Comparison of ENCODE assay signal across 8 mouse cellular contexts in the genomic region with DNA sequence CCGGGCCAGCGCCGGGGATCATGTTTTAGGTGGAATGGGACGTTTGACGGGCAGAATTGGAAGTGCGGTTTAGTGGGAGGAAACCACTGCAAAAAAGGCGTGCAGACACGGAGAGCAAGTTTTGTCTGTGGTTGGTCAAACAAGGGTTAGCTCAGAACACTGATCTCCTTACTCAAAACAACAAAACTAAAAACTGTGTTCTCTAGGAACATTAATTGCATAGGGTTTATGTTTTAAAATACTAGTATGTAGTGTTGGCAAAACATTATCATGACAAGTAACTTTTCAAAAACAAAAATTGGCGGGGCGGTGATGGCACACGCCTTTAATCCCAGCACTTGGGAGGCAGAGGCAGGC. TPM values are rescaled to one million over a fixed set of nuclear protein-coding genes. Genes with fewer than 3 reads are reported as not detected.
DNase-seq lines count a peak whose midpoint lies in the region; ATAC-seq and TF ChIP-seq lines count a peak whose summit lies in the region.

No protein-coding gene starts in this region.

- intact Hi-C loops in left cerebral cortex, postnatal 14 days (cut with DNase I) = no loop called here

- no peaks in the 10 kb centered on the region for H3K9me3 ChIP-seq in embryonic facial prominence, embryonic 12.5 days
- H3K9me3 ChIP-seq in midbrain, postnatal 0 days (ENCODE audit: low read length) = no peaks in the 10 kb centered on the region

- no peaks in the 10 kb centered on the region for H3K27me3 ChIP-seq in embryonic facial prominence, embryonic 12.5 days
- no peaks in the 10 kb centered on the region for H3K27me3 ChIP-seq in midbrain, postnatal 0 days (ENCODE audit: insufficient read depth, low read length)

- 0 out of 2 replicates have a peak, but pooled peaks cover 9% of the 10 kb centered on the region for H3K36me3 ChIP-seq in embryonic facial prominence, embryonic 12.5 days
- H3K36me3 ChIP-seq in midbrain, postnatal 0 days (ENCODE audit: insufficient read depth, low read length) = no peaks in the 10 kb centered on the region

- no peak for ATAC-seq in embryonic facial prominence, embryonic 12.5 days (ENCODE audit: insufficient number of reproducible peaks, insufficient read depth, low FRiP score, low TSS enrichment)
- ATAC-seq in midbrain, postnatal 0 days (ENCODE audit: low FRiP score) = no peak

- H3K9ac ChIP-seq in embryonic facial prominence, embryonic 12.5 days = peak overlapping the region; percentile 70
- H3K9ac ChIP-seq in midbrain, postnatal 0 days (replicated peaks; ENCODE audit: low read length, poor library complexity, severe bottlenecking) = peak overlapping the region; percentile 76

- no peak for DNase-seq in layer of hippocampus, adult 2 months (ENCODE audit: low spot score in 2 of 2)
- no peak for DNase-seq in layer of hippocampus, adult 11-12 months (ENCODE audit: low spot score)
- DNase-seq in hindlimb bud, embryonic 11.5 days (ENCODE audit: extremely low spot score, low read depth, low spot score) = peak; percentile 3
- DNase-seq in midbrain, postnatal 0 days (ENCODE audit: low spot score) = no peak
- no peak for DNase-seq in cerebellum, adult 8-10 months
- no peak for DNase-seq in right cerebral cortex, adult 2 months (ENCODE audit: low spot score in 2 of 2)
- DNase-seq in left cerebral cortex, postnatal 14 days (ENCODE audit: low spot score in 2 of 2) = no peak

- H3K4me3 ChIP-seq in layer of hippocampus, adult 2 months = peak overlapping the region; percentile 88
- H3K4me3 ChIP-seq in embryonic facial prominence, embryonic 12.5 days = peak overlapping the region; percentile 64
- peak overlapping the region; percentile 78 for H3K4me3 ChIP-seq in midbrain, postnatal 0 days (ENCODE audit: low read depth, low read length)

- 36% methylated on average over 11 of the region's 11 CpGs for WGBS in embryonic facial prominence, embryonic 12.5 days
- 37% methylated on average over 11 of the region's 11 CpGs for WGBS in midbrain, postnatal 0 days

- peak overlapping the region; percentile 93 for H3K27ac ChIP-seq in layer of hippocampus, adult 2 months
- peak overlapping the region; percentile 89 for H3K27ac ChIP-seq in embryonic facial prominence, embryonic 12.5 days
- peak overlapping the region; percentile 90 for H3K27ac ChIP-seq in midbrain, postnatal 0 days (ENCODE audit: low read depth, low read length)

- H3K4me2 ChIP-seq in embryonic facial prominence, embryonic 12.5 days (replicated peaks) = peak overlapping the region; percentile 54
- H3K4me2 ChIP-seq in midbrain, postnatal 0 days (ENCODE audit: low read depth, low read length, poor library complexity, severe bottlenecking) = peak overlapping the region; percentile 76

- no peaks in the 10 kb centered on the region for H3K4me1 ChIP-seq in embryonic facial prominence, embryonic 12.5 days
- no peaks in the 10 kb centered on the region for H3K4me1 ChIP-seq in midbrain, postnatal 0 days (ENCODE audit: insufficient read depth, low read length)

- TF ChIP-seq CTCF in layer of hippocampus, adult 2 months (conservative IDR thresholded peaks at IDR 0.05) = no peak; the same call in 1 of the 2 replicates
- no peak for TF ChIP-seq CTCF in midbrain, postnatal 0 days (IDR thresholded peaks at IDR 0.05)

RNA-seq across cellular contexts. Expression of gene Pole4, which starts 52.0 kb away (rescaled TPM):
- 10 to 100 TPM; 36.4 to 36.7 TPM for total RNA-seq in layer of hippocampus, adult 2 months (2021)
- 103 and 105 TPM in 2 replicates for polyA plus RNA-seq in embryonic facial prominence, embryonic 12.5 days (2016; fragmentation: Nextera tagmentation; extraction: Ambion mirVana)
- 68.2 and 90.0 TPM in 2 replicates for total RNA-seq in midbrain, postnatal 0 days (2014; rRNA removed)
- 134 and 145 TPM in 2 replicates for polyA plus RNA-seq in midbrain, postnatal 0 days (2015; fragmentation: Nextera tagmentation; extraction: Ambion mirVana)
- total RNA-seq in left cerebral cortex, postnatal 14 days (2021) = 10 to 100 TPM; 31.9 to 34.2 TPM
